Mouse (Mus musculus) limb, embryonic 14.5 days (tissue): ENCODE results near the gene Rab3il1. TPM values are rescaled to one million over a fixed set of nuclear protein-coding genes. Genes with fewer than 3 reads are reported as not detected.

Experiments
- ATAC-seq: fragments of 200-750 bp; cut with Nextera tagmentation; 2 replicates; pipeline ENCODE4 v1.8.0; 2017; ENCODE audit warnings: low read depth, moderate number of reproducible peaks, moderate TSS enrichment; ENCODE audit not compliant: low FRiP score
- DNase-seq: peaks from one replicate; pipeline ENCODE4 v3.0.0-alpha.2; 2015; ENCODE audit warnings: low spot score
- H3K27ac ChIP-seq: fragments of 300-500 bp; sonication (generic); replicated peaks from 2 replicates; pipeline ENCODE4 v1.5.1; 2014; ENCODE audit warnings: low read depth, mild to moderate bottlenecking, low read length, moderate library complexity, mixed read lengths
- H3K27me3 ChIP-seq: fragments of 300-500 bp; sonication (generic); 2 replicates; pipeline ENCODE4 v1.6.1; 2014; ENCODE audit warnings: low read length, mixed read lengths; ENCODE audit not compliant: control insufficient read depth, insufficient read depth
- H3K36me3 ChIP-seq: fragments of 300-500 bp; sonication (generic); 2 replicates; pipeline ENCODE4 v1.6.1; 2014; ENCODE audit warnings: mild to moderate bottlenecking, low read length, moderate library complexity, mixed read lengths; ENCODE audit not compliant: control insufficient read depth, insufficient read depth
- H3K4me1 ChIP-seq: fragments of 300-500 bp; sonication (generic); 2 replicates; pipeline ENCODE4 v1.6.1; 2014; ENCODE audit warnings: antibody characterized with exemption, low read length, mixed read lengths; ENCODE audit not compliant: control insufficient read depth, insufficient read depth
- H3K4me2 ChIP-seq: fragments of 300-500 bp; sonication (generic); replicated peaks from 2 replicates; pipeline ENCODE4 v1.6.1; 2014; ENCODE audit warnings: low read depth, mild to moderate bottlenecking, low read length, moderate library complexity; ENCODE audit not compliant: severe bottlenecking
- H3K4me3 ChIP-seq: fragments of 300-500 bp; sonication (generic); replicated peaks from 2 replicates; pipeline ENCODE4 v1.5.1; 2014; ENCODE audit warnings: low read length
- H3K9ac ChIP-seq: fragments of 300-500 bp; sonication (generic); 2 replicates; pipeline ENCODE4 v1.6.1; 2014; ENCODE audit warnings: mild to moderate bottlenecking, low read depth, low read length, moderate library complexity; ENCODE audit not compliant: severe bottlenecking
- H3K9me3 ChIP-seq: fragments of 300-500 bp; sonication (generic); 2 replicates; pipeline ENCODE4 v1.6.1; 2016; ENCODE audit warnings: low read length; ENCODE audit not compliant: control insufficient read depth
- POLR2A ChIP-seq: fragments of 200-500 bp; IDR thresholded peaks from 2 replicates; pipeline ENCODE4 v1.8.0; 2012; ENCODE audit warnings: inconsistent platforms, mild to moderate bottlenecking, moderate library complexity, borderline replicate concordance; ENCODE audit not compliant: insufficient read depth, insufficient read length; ENCODE audit errors: extremely low read depth
- WGBS: fragments of 180-500 bp; shearing (Covaris S2); extraction: QIAGEN DNeasy Blood & Tissue Kit; methylation state at CpG from one replicate; pipeline ENCODE4 v1.1.7; 2014; 5-methylcytosine and 5-hydroxymethylcytosine counted together
- polyA plus RNA-seq, 2 experiments: library from polyadenylated mRNA; depleted of rRNA in 1 of 2; stranded (reverse) in 1 of 2; unstranded in 1 of 2; fragments of >200 nt; fragmentation: Nextera tagmentation in 1 of 2; extraction: Ambion mirVana in 1 of 2; gene quantifications; 2 replicates each; pipeline versions ENCODE4 v1.2.1 to v1.2.3; 2012 to 2014

The Rab3il1 gene
- polyA plus RNA-seq, 2 experiments: 36.1 to 43.9 TPM

GRCm38 (mm10) chr19:10042816-10043215 lies 41.3 kb downstream of the Rab3il1 start:
- no peak overlapping the region for H3K4me3 ChIP-seq
- TF ChIP-seq POLR2A: no peak
- no peak overlapping the region for H3K27ac ChIP-seq
- no peaks in the 10 kb centered on the region for H3K27me3 ChIP-seq
- H3K4me2 ChIP-seq: peak overlapping the region; percentile 96; the same call in 1 of the 2 replicates
- H3K4me1 ChIP-seq: peaks cover 23% of the 10 kb centered on the region
- 91% methylated on average over 2 of the region's 4 CpGs for WGBS
- H3K36me3 ChIP-seq: no peaks in the 10 kb centered on the region
- ATAC-seq (no peak), DNase-seq (no peak)
- H3K9ac ChIP-seq: no peak overlapping the region
- H3K9me3 ChIP-seq: no peaks in the 10 kb centered on the region

- Histone ChIP-seq H3K27ac (no peak overlapping the region), H3K9me3 (no peaks in the 10 kb centered on the region), H3K4me3 (no peak overlapping the region), H3K4me2 (no peak overlapping the region), H3K27me3 (no peaks in the 10 kb centered on the region), H3K36me3 (no peaks in the 10 kb centered on the region), H3K9ac (no peak overlapping the region), H3K4me1 (peaks cover 23% of the 10 kb centered on the region)
- DNase-seq (no peak), ATAC-seq (no peak)
- TF ChIP-seq POLR2A: no peak
Observed at GRCm38 (mm10) chr19:10043643-10044042, 42.2 kb downstream of the Rab3il1 start.

- Histone ChIP-seq H3K4me3 (no peak overlapping the region), H3K4me1 (peaks cover 18% of the 10 kb centered on the region), H3K9me3 (no peaks in the 10 kb centered on the region), H3K27me3 (no peaks in the 10 kb centered on the region), H3K4me2 (no peak overlapping the region), H3K36me3 (no peaks in the 10 kb centered on the region), H3K9ac (no peak overlapping the region), H3K27ac (no peak overlapping the region)
- no peak for TF ChIP-seq POLR2A
- DNase-seq (no peak), ATAC-seq (no peak)
- 84% methylated on average over 2 of the region's 2 CpGs for WGBS
Observed at GRCm38 (mm10) chr19:10045707-10046106, 44.2 kb downstream of the Rab3il1 start.

GRCm38 (mm10) chr19:10046346-10046745 lies 44.9 kb downstream of the Rab3il1 start:
- H3K9ac ChIP-seq: no peak overlapping the region
- H3K4me2 ChIP-seq: no peak overlapping the region
- H3K9me3 ChIP-seq: no peaks in the 10 kb centered on the region
- H3K27ac ChIP-seq: no peak overlapping the region
- peaks cover 15% of the 10 kb centered on the region for H3K4me1 ChIP-seq
- DNase-seq (no peak), ATAC-seq (no peak)
- 63% methylated on average over 4 of the region's 4 CpGs for WGBS
- no peak for TF ChIP-seq POLR2A
- H3K36me3 ChIP-seq: no peaks in the 10 kb centered on the region
- no peak overlapping the region for H3K4me3 ChIP-seq
- H3K27me3 ChIP-seq: no peaks in the 10 kb centered on the region

- Histone ChIP-seq H3K4me1 (peaks cover 12% of the 10 kb centered on the region), H3K27me3 (no peaks in the 10 kb centered on the region), H3K36me3 (no peaks in the 10 kb centered on the region), H3K4me3 (no peak overlapping the region), H3K9ac (no peak overlapping the region), H3K9me3 (no peaks in the 10 kb centered on the region), H3K4me2 (no peak overlapping the region), H3K27ac (no peak overlapping the region)
- no peak for ATAC-seq
- no peak for TF ChIP-seq POLR2A
- no peak for DNase-seq
- 49% methylated on average over 3 of the region's 3 CpGs for WGBS
Observed at GRCm38 (mm10) chr19:10046983-10047382, 45.5 kb downstream of the Rab3il1 start.

- no peaks in the 10 kb centered on the region for H3K9me3 ChIP-seq
- no peak for ATAC-seq
- H3K4me3 ChIP-seq: no peak overlapping the region
- H3K4me2 ChIP-seq: no peak overlapping the region
- H3K27ac ChIP-seq: no peak overlapping the region
- no peaks in the 10 kb centered on the region for H3K27me3 ChIP-seq
- no peak overlapping the region for H3K9ac ChIP-seq
- no peak for TF ChIP-seq POLR2A
- no peak for DNase-seq
- H3K36me3 ChIP-seq: no peaks in the 10 kb centered on the region
- 0 out of 2 replicates have a peak, but pooled peaks cover 3% of the 10 kb centered on the region for H3K4me1 ChIP-seq
Observed at GRCm38 (mm10) chr19:10049533-10049932, 48.1 kb downstream of the Rab3il1 start.
